Mouse (Mus musculus) spleen, postnatal 10 days (tissue): ENCODE measurements at regions not wholly inside any gene's neighbourhood (a gene's known extent, or its start where the extent isn't known, plus 50 kb on each side); places are given as distances from the start of the nearest gene placed in this dataset.
"Not testable (repeated sequence)": the region's sequence is repeated elsewhere in the genome, so short reads cannot be mapped to it uniquely, and the experiment has no call there.

Experiments
- DNase-seq, 2 experiments: peaks; one replicate each; pipeline ENCODE4 v3.0.0; 2021 to 2022; ENCODE audit warnings: low spot score in 2 of 2

DNA sequence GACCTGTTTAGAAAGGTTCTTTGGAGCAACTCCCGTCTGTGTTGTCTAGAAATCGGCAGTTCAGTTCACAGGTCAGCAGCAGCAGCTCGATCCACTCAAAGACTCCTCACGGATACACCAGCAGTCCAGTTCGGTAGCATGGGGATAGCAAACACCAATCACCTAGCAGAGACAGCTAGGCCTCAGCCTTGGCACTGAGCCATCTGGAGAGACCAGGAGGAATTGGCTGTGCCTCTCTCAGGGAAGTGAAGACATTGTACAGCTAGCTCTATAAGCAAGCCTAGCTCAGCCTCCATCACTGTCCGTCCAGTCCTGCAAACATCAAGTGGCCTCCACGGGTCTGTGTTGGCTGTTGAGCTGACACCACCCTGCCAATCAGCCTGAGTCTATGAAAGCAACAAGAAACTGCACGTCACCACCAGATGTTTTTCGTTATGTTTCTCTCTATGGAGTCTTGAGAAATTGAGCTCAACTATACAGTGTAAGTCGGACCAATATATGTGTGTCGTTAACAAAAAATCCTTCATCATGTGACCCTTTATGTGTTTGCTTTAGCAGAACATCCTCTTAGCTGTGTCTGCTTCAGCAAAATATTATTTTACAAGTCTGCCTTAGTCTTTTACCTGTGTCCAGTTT is 209.3 kb downstream of the Plxna1 start:
- no peak for DNase-seq

DNA sequence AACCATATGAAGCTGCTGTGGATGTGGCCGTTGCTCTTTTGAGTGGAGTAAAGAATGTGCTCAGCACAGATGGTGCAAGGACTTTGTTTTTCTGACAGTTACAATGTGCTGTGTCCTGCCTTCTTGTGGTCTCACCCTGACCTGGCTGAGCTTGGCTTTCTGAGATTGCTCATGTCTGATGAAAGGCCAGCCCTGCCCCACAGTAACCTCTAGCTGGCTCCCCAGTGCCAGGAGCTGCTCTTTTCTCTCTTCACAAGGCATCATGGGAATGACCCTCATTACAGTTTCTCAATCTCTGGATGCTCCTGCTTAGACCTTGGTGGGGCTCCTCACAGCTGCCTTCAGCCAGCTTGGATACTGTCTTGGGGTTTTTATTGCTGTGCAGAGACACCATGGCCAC is 204.9 kb downstream of the Plxna1 start:
- no peak for DNase-seq

DNA sequence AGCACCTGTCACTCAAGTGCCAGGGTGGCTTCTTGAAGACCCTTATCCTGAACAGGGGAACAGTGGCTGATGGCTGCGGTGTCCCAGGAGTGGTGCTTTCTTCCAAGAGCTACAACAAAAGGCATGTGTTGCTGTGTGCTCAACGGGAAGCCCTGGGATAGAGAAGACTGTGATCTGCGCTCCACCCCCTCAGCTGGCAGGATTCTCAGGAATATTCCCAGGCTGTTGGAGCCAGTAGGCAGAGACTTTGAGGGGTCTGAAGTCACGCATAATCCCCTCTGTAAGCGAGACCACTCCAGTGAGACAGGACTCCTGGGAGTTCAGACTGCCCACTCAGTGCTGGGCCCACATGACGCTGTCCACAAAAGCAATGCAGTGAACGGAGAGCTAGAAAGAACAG is 202.4 kb downstream of the Plxna1 start:
- no peak for DNase-seq

DNA sequence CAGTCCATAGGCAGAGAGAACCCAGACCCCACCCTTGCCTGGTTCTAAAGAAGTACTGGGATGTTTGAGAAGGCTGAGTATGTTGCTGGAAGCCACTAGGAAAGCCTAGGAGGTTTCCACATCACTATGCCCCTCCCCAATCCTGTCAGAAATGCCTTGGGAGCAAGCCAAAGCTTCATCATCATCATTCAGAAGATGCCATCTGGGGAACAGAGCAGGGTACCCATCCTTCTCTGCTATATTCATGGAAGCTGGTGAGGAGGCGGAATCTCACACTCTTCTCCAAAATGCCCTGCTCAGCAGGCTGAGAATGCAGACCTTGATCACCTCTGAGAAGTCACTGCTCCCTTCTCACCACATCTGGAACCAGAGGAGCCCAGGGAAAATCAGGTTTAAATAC is 200.7 kb downstream of the Plxna1 start:
- no peak for DNase-seq

DNA sequence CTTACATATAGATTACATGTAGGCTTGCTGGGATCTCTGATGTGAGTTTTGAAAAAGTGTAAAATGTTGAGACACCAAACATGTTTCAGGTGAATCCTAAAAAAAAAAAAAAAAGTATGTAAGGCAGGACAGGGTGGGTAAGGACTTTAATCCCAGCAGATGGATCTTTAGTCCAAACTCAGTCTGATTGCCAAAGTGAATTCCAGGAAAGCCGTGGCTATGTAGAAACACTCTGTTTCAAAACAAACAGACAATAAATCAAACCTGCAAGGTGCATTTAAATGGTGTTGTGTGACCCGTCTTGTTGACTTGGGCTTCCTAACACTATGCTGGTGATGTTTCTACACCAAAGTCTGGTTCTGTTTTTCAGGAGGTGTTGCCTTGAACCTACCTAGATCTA is 192.9 kb downstream of the Plxna1 start:
- DNase-seq = no peak

DNA sequence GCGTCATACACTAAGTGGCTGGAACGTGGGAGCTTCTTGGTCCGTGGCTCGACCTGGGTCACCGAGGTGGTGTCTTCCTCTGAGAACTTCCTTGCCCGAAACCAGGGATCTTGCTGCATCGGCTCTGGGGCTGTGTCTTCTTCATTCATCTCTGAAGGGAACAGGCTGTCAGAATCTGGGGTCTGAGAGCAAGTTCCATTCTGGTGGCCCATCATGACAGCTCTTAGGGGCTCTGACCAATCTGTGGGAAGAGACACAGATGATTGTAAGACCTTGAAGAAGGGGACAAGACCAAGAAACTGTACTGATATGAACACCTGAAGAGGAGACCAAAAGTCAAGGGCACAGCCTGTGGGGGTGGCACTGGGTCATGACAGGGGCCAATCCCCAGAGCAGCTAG is 177.5 kb downstream of the Plxna1 start:
- not testable (repeated sequence) for DNase-seq

DNA sequence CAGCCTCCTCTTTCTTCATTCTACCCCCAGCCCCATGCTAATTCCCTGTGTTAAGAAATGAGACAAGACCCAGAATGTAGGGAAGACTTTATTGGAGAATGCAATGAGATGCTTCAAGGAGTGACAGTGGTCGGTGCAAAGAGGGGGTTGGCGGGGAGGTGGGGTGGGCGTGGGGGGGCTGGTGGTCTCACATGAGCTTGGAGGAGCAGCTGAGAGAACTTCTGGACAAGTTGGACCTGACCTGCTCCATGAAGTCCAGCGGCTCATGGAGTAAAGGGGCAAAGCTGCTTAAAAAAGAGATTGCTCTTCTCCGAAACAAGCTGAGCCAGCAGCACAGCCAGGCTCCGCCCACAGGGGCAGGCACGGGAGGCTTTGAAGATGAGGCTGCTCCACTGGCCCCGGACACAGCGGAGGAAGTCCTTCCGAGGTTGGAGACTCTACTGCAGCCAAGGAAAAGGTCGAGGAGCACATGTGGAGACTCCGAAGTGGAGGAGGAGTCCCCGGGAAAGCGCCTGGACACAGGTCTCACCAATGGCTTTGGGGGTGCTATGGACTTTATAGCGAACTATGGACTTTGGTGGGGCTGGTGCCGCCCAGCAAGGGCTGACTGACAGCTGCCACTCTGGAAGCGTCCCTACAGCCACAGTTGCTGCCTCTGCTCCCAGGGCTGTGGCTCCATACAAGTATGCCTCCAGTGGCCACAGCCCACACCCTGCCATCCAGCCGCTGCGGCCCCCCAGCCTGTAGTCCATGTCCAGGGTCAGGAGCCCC is 161.7 kb downstream of the Plxna1 start:
- not testable (repeated sequence) for DNase-seq

DNA sequence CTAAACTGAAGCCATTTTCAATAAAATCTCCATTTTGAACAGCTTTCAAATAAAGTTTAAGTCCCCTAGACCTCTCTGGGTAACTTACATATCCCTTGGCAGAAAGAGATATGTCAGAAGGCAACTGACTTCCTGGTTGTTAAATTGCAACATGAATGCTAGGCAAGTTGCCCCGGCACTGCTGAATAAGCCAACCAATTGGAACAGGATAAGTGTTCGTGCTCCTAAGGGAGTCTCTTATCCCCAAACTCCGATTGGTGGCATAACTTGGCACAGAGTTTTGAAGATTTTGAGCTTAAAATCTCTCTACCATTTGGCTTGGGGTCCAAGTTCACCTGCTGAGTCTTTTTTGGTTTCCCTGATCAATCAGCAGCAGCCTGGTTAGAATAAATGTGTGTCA is 147.4 kb downstream of the Plxna1 start:
- no peak for DNase-seq

DNA sequence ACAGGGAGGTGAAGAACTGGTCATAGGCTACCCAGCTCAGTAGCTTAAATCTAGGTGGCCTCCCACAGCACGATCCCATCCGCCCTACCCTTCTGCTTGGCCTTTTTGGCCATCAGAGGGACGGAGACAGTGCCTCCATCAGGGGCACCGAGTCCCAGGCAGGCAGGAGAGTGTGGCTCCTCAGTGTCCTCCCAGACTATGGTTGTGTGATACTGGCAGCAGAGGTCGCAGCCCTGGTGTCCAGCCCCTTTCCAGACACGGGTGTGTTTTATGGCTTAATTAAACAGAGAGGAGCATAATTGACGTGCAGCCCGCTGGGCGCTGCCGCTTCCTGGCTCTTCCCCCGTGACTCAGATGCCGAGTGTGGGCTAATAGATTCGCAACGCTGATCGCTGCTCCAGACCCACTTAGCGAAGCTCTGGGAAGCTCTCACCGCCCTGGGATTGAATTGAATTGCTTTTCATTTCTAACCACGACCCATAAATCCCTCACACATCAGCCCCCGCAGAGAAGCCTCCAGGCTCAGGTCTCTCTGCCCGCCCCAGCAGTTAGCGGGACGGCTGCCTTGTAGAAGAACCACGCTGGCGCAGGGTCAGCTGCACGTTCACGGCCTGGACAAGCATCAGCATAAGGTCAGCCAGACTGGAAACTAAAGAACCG is 126.9 kb downstream of the Plxna1 start:
- no peak for DNase-seq

DNA sequence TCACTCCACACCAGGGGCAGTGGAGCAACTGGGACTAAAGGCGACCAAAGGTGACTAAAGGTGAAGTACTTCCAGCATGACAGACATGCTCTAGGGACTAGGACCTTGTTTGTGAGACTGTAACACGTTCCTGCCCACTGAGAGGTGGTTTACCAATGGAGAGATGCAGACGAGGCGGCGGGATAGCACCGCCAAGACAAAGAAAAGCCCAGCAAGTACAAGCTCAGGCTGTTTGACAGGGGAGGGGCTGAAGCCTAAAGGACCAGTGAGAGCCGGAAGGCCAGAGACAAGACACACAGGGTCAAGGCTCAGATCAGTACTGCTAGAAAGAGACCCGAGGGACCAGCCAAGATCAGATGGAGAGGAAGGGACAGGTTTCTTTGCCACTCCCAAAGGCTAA is 126.2 kb downstream of the Plxna1 start:
- no peak for DNase-seq

DNA sequence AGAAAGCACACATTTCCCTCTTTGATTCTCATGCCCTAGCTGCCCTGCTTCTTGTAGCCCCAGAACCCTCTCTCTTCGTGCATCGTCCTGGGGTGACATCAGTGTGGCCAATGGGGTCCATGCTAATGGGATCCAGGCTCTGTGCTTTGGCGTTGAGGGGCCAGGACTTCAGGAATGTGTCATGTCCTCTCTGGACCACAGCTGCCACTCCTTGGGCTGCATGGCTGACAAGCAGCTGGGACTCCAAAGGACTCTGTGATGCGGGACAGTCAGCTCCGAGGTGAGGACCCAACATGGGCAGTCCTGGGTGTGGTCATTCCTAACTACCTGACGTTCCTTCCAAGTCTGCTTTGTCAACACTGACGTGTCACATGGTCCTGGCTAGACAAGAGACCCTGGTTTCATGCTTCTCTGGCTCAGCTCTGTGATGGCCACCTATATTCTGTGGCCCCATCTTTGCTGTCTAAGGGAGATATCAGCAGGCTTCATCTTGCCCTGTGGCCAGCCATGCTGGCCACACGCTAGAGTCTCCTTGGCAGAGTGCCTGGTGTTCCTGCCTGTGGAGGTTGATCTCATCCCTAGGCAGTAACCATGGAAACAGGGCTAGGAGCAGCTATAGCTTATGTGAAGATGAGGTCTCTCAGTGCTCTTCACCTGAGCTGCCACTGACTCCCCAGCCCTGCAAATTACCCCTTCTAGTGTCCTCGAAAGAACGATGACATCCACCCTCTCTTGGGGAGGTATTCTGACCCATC is 125.4 kb downstream of the Plxna1 start:
- DNase-seq = no peak

DNA sequence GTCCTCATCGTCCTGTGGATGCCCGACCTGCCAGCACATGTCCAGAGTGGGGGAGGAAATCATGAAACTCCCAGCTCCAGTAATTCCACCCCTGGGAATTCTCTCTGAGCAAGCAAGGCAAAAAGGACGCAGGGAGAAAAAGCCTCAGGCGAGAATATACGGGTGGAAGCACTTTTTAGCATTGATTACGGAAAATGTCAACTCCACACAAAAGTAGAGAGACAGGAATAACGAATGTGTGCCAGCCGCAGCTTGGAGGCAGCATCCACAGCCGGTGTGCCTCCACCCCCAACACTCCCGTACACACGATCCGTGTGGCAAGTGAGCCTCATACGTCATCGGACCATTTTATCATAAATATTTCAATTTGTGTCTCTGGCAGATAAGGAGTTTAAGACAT is 123.5 kb downstream of the Plxna1 start:
- no peak for DNase-seq

DNA sequence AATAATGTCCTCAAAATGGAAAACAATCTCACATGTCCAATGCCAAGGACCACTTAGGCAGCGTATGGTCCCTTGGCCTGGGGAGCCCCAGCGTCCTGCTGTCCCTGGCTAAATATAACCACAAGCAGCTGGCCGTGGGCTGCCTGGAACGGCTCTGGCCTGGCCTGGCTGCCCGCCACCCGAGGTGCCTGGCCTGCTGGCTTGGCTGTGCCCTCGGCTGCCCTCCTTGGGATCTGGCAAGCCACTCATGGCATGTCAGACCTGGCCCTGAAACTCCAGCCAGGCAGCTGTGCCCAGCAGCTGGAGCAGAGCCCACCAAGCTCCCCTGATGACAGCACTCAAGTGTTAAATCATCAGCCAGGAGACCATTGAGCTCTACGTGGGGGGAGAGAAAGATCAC is 122.9 kb downstream of the Plxna1 start:
- DNase-seq = no peak

DNA sequence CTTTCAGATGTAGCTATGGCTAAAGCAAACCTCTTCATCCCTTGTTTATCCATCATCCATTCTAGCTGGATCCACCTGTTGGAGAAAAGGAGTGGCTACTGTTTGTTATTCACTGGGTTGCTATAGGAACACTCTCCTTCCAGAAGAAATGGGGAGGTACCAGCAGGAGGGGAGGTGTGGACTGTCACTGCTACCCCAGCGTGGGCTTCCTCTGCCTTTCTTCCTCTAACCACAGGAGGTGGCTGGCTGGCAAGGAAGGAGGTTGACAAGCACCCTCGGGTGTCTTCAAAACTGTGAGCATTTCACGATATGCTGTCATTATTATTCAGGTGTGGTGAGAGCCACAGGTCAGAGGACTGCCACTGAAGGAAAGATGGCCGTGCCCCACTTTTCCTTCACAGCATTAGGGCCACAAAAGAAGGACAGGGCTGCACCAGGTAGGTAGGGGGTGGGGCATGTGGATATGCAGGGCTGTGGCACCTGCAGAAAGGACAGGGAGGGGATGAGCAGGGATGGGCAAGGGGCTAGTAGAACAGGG is 122.2 kb downstream of the Plxna1 start:
- DNase-seq = no peak

DNA sequence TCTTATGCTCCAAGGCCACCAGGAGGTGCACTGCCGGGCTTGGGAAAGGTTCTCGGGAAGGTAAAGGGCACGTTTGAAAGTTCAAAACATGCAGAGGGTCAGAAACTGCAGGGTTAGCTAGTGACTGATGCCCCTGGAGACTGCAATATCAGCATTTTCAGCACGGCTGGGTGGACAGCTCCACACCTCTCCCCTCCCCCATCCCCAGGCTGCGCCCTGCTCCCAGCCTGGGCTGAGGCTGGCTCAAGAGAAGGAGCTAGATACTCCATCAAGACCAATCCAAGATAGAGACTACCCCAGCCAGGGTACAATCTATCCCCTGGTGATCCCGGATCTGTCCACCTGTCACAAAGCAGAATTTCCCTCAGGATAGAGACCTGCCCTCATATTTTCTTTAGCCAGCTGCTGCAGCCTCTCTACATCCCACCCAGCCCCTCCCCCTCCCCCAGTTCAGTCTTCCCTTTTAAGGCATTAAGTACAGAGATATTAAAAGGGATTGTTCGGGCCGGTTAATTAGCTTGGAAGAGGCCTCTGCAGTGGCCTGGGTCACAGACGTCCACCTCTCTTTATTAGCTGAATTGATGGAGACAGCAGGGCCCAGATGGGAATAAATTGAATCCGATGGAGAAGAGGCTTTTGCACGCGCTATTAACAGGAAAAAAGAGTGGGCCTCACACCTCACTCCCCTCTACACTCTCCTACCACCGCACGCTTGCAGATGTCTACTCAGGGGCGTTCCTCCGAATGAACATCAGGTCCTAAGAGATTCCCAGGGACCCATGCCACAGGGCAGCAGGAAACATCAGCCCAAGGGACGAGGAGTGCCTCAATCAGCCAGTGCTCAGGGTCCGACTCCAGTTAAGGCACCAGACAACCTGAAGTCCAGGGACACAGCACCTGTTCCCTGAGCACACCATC is 119.8 kb downstream of the Plxna1 start:
- peak in 1 of 2 experiments; percentile 28 for DNase-seq

DNA sequence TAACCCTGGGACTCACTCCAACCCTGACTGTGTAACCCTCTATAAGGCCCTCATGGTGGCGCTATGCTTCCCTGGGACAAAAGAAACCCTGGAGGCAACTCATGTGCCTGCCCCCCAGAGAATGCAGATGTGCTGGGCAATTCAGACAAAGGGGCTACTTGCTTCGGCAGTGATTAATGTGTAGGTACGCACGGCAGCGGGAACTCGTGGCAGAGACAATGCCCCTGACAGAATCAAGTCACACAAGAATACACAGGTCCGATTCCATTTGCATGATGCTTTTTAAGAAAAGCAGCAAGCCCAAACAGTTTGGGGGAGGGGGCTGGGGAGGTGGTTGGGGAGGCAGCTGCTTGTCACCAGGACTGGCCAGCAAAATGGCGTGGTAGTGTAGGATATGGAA is 116.9 kb downstream of the Plxna1 start:
- no peak for DNase-seq

DNA sequence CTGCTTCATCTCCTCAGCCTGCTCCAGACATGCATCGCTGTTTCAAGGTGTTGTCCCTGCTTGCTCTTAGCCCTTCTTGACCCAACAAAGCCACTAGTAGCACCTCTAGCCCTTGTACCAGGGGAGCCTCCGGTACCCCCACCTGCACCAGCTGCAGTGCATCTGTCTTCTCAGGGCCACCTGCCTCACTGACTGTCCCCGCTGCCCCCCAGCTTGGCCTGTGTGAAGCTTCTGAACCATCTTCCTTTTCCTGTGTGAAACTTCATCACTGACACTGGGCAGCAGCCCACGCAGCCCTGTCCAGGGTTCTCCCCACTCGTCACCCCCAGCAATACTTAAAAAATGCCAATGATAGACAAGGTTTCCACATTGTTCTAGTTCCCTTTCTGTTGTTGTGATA is 116.2 kb downstream of the Plxna1 start:
- DNase-seq = no peak

DNA sequence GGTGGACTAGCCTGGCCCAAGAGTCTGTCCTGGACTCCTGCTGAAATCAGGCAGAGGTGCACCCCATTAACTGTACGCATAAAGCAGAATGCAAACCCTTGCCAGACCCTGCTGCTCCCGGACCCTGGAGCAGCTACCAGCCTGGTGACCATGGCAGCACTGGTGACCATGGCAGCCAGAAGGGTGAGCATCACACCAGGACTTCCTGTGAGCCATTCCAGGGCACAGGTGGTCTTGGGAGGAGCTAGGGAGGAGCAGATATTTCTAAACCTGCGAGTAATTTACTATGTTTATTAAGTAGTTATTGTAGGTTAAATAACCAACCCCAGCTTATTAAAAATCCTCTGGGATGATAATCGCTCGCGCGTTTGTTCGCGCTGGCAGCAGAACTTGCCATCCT is 113.8 kb downstream of the Plxna1 start:
- peak in 1 of 2 experiments; percentile 6 for DNase-seq

DNA sequence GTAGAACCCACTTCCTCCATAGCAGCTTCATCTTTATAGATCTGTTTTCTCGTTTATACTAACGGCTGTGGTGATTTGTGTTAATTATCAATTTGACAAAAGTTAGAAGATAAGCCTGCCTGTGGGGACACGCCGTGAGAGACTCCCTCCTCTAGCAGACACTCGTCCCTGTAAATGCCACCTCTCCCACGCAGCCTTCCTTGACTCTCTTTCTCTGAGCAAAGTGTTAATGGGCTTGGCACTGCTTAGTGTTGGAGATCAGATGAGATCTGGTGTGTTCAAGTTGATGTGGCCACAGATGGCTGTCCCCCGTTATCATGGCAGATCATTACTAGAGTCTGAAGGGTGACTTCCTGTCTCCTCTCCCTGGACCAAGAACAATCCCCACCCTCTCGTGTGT is 113.1 kb downstream of the Plxna1 start:
- no peak for DNase-seq

DNA sequence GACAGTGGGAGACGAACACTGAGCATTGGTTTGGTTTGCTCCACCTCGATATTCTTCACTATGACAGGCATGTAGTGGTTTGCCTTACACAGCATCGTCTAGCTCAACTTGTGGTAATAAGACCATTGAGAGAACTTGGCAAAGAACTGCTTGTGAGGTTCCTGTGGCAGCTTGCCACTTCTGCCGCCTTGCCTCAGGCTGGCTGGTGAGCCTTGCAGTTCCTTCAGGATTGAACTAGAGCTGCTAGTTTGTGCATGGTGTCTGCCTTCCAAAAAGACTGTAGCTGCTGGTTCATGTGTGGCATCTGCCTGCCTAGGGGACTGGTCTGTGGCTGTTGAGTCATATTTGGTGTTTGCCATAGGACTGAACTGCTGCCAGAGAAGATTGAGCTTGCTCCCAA is 110.8 kb downstream of the Plxna1 start:
- no peak for DNase-seq

DNA sequence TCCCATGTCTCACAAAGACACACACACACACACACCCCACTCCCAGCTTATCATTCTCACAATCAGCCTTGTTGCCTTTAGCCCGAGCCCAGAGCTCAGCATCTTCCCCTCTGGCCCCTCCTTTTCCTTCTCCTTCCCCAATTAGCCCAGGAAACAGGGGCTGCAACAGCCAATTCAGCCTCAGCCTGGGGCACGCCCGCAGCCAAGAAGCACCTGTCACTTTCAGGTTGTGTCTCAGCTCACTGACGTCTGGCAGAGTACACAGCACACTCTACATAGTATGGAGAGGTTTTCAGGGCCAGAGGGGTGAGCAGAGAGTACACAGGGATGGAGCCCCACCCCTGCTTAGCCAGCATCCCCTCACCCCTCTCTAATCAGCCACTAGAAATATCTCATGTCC is 106.4 kb downstream of the Plxna1 start:
- no peak for DNase-seq
